Mouse (Mus musculus) liver, embryonic 14.5 days (tissue): ENCODE measurements around the gene Cela3a.

ENCODE experiments used
- CTCF ChIP-seq: IDR thresholded peaks from 2 replicates; pipeline ENCODE4 v1.5.1; 2016; ENCODE audit warnings: antibody characterized with exemption, low read depth, control low read depth
- EP300 ChIP-seq: IDR thresholded peaks from 2 replicates; pipeline ENCODE4 v1.6.1; 2016; ENCODE audit warnings: antibody characterized with exemption, low read depth

DNA sequence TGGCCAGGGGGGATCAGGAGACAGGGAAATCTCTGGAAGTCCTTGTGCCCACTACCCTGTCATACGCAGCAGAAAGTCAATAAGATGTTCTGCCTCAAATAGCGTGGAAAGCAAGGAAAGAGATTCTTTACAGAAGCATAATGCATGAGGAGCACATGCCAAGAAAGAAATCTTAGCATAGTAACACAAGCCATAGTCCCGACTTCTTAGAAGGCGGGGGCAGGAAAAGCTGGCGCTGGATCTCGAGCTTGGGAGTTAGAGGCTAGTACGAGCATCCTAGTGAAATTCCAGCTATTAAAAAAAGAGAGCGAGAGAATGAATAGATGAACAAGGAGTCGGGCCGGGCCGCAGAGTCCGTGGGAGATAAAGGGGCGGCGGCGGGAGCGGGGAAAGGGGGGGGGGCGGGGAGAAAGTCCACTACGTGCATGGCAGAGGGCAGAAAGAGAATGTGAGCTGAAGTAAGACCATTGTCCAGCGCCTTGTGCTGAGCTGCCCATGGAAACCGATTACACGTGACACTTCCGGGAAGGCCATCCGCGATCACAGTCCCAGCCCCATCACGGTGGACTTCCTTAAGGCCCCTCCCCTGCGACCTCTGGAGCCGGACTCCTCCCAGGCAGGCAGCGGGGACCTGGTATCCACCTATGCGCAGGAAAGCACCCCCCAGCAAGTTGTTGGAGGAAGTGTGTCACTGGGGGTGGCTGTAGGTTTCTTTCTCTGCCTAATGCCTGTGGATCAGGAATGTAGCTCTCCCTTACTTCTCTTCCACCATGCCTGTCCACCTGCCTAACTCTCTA lies 39.4 kb downstream of the Cela3a start:
- TF ChIP-seq CTCF (no peak), EP300 (no peak)
